ENCODE assay signal across 21 mouse cellular contexts in the genomic region with DNA sequence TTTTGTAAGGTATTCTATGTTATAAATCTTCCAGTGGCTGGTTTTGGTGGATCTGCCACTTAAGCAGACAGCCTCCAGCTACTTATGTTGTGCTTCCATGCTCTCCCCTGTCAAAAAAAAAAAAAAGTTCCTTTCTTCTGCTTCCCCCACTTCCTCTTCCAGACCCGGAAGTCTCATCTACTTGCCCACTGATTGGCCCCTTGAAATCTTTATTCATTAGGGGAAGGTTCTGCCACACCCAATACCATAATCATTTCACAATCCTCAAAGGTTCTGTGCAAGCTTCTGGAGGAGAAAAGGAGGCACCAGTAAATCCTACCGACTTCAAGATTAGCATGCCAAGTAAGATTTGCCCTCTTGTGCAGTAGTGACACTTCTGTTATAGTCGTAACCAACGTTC.
"Had no signal": no experiment of that assay in that cellular context is flagged by ENCODE, and none has a peak within 500 bp of the region (broad histone marks: within the 10 kb centered on the region; RNA-seq: fewer than 3 reads in every experiment).

No protein-coding gene starts in this region.

- H3K4me2 ChIP-seq: liver, embryonic 13.5 days; liver, embryonic 15.5 days; lung, embryonic 15.5 days; midbrain, embryonic 11.5 days; midbrain, embryonic 13.5 days; midbrain, embryonic 15.5 days; neural tube, embryonic 13.5 days; neural tube, embryonic 15.5 days; stomach, embryonic 15.5 days had no signal

- H3K9me3 ChIP-seq: liver, embryonic 13.5 days; liver, embryonic 15.5 days; lung, embryonic 15.5 days; midbrain, embryonic 13.5 days; midbrain, embryonic 15.5 days; neural tube, embryonic 13.5 days; neural tube, embryonic 15.5 days; stomach, embryonic 15.5 days had no signal

- H3K4me1 ChIP-seq: liver, embryonic 13.5 days; liver, embryonic 15.5 days; lung, embryonic 15.5 days; megakaryocyte, embryonic 14.5 days; midbrain, embryonic 13.5 days; midbrain, embryonic 15.5 days; neural tube, embryonic 13.5 days; neural tube, embryonic 15.5 days; stomach, embryonic 15.5 days had no signal

- H3K4me3 ChIP-seq: liver, embryonic 13.5 days; liver, embryonic 15.5 days; lung, embryonic 15.5 days; megakaryocyte, embryonic 14.5 days; midbrain, embryonic 13.5 days; midbrain, embryonic 15.5 days; myocyte; neural tube, embryonic 13.5 days; neural tube, embryonic 15.5 days; stomach, embryonic 15.5 days had no signal

- H3K27me3 ChIP-seq: liver, embryonic 13.5 days; liver, embryonic 15.5 days; lung, embryonic 15.5 days; megakaryocyte, embryonic 14.5 days; midbrain, embryonic 13.5 days; midbrain, embryonic 15.5 days; neural tube, embryonic 13.5 days; neural tube, embryonic 15.5 days; stomach, embryonic 15.5 days had no signal

- H3K9ac ChIP-seq: liver, embryonic 13.5 days; liver, embryonic 15.5 days; liver, postnatal 0 days; lung, embryonic 15.5 days; midbrain, embryonic 13.5 days; midbrain, embryonic 15.5 days; neural tube, embryonic 13.5 days; neural tube, embryonic 15.5 days; stomach, embryonic 15.5 days had no signal

- ATAC-seq: liver, postnatal 0 days; lung, postnatal 0 days; midbrain, embryonic 13.5 days; midbrain, embryonic 15.5 days had no signal

- H3K27ac ChIP-seq: liver, embryonic 13.5 days; liver, embryonic 15.5 days; lung, embryonic 15.5 days; macrophage; midbrain, embryonic 13.5 days; midbrain, embryonic 15.5 days; neural tube, embryonic 13.5 days; neural tube, embryonic 15.5 days; stomach, embryonic 15.5 days had no signal

- H3K36me3 ChIP-seq: liver, embryonic 13.5 days; liver, embryonic 15.5 days; lung, embryonic 15.5 days; midbrain, embryonic 13.5 days; midbrain, embryonic 15.5 days; neural tube, embryonic 13.5 days; neural tube, embryonic 15.5 days; stomach, embryonic 15.5 days had no signal

- DNase-seq: liver, embryonic 13.5 days; liver, postnatal 0 days; lung, adult 2 months; lung, postnatal 14 days; lung, postnatal 36 days; right cerebral cortex, postnatal 14 days; thymus, adult 2 months; thymus, postnatal 25 days; thymus, postnatal 4 days had no signal
